Mouse (Mus musculus): Measurements from ENCODE around the gene Ankrd44.

- TF ChIP-seq CTCF (IDR thresholded peaks at IDR 0.05; ENCODE audit: low read depth, low read length) = no peak
- TF ChIP-seq POLR2A (IDR thresholded peaks at IDR 0.05; ENCODE audit: borderline replicate concordance, low read depth, low read length) = no peak
Observed at GRCm38 (mm10) chr1:54898656-54899084, 27.5 kb downstream of the Ankrd44 start.

All from bone marrow macrophage, adult 2 months (primary cell).